Mouse (Mus musculus): ENCODE data around the gene Ap4b1. TPM values are rescaled to one million over a fixed set of nuclear protein-coding genes. Genes with fewer than 3 reads are reported as not detected.
"Not testable (repeated sequence)": the region's sequence is repeated elsewhere in the genome, so short reads cannot be mapped to it uniquely, and the experiment has no call there.

Gene Ap4b1
- polyA plus RNA-seq, 1 experiment from 2014 or later = 24.1 TPM

DNA sequence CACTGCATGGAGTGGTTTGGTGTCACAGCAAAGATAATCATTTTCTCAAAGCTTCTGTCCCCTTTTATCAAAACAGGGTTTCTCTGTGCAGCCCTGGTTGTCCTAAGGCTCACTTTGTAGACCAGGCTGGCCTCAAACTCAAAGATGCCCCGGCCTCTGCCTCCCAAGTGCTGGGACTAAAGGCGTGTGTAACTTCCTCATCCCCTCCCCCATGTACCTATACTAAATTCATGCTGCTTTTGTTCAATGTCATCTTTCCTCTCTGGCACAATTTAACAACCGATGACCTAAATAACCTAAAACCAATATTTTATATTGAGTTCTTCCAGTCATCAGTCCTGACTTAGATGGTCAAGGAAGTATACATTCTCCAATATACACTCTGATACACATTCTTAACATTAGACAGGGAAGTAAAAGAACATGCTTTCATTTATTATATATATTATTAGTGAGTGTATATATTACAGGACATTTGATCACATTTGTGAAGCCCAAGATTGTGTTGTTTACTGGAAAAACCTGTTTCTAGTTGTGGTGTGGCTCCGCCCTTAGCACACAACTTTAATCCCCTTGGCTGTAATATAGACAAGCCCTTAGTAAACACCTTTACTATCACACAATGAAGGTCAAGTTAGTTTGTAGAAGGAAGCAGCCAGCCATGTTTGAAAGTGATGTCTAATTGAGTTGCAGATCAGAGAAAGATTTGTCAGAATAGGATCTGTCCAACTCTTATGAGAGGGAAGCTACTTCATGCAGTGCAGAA, 26.3 kb upstream of the Ap4b1 start:
- Histone ChIP-seq H3K9me3 (no peaks in the 10 kb centered on the region), H3K9ac (replicated peaks) (no peak overlapping the region), H3K27me3 (no peaks in the 10 kb centered on the region), H3K4me1 (replicated peaks) (peaks cover 9% of the 10 kb centered on the region; the same call in 1 of the 2 replicates), H3K4me2 (replicated peaks) (no peak overlapping the region), H3K36me3 (peaks cover under 1% of the 10 kb centered on the region; the same call in 1 of the 2 replicates), H3K27ac (no peak overlapping the region), H3K4me3 (replicated peaks) (no peak overlapping the region)
- WGBS = 89% methylated on average over 4 of the region's 4 CpGs
- no peak for ATAC-seq

DNA sequence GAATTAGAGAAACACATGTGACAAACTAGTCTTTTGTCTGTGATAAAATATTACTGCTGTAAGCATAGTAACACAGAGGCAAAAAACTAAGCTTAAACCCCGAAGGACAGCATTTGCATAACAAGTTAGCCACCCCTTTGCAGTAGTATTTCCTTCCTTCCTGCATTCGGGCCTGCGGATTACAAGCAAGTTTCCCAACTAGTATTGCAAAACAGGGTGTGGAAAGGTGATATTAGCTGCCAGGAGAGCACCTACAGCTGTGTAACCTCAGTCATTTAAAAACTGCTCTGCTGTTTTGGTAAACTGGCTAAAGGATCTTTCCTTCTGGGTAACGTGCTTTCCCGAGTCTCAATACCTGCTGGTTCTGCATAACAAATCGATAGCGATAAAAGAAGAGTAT, 22.1 kb upstream of the Ap4b1 start:
- H3K9me3 ChIP-seq = no peaks in the 10 kb centered on the region
- 69% methylated on average over 7 of the region's 7 CpGs for WGBS

DNA sequence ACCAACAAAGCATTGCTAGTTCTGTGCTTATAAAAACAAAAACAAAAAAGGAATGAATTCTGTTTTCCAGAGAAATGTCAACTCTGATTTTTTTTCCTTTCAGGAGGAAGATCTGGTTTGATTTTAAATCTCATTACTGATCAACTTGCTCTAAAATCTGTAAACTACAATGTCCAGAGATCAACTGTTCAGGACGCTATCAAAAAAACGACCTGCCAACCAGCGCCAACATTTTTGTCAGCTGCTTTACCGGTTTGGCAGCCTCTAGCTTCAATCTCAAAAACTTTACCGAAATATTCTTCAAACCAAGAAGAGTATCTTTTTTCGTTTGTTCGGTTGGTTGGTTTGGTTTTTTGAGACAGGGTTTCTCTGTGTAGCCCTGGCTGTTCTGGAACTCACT, 20.2 kb upstream of the Ap4b1 start:
- no peak overlapping the region for H3K27ac ChIP-seq
- H3K27me3 ChIP-seq = 0 out of 2 replicates have a peak, but pooled peaks cover 4% of the 10 kb centered on the region
- H3K4me2 ChIP-seq (replicated peaks) = peak overlapping the region; percentile 89; the same call in 1 of the 2 replicates
- ATAC-seq = no peak
- WGBS = 90% methylated on average over 7 of the region's 7 CpGs
- peak overlapping the region; percentile 95 for H3K4me3 ChIP-seq (replicated peaks)
- H3K4me1 ChIP-seq (replicated peaks) = peaks cover 31% of the 10 kb centered on the region
- no peaks in the 10 kb centered on the region for H3K9me3 ChIP-seq
- no peak overlapping the region for H3K9ac ChIP-seq (replicated peaks)
- H3K36me3 ChIP-seq = no peaks in the 10 kb centered on the region

More for the DNA sequence above, 22.1 kb upstream of the Ap4b1 start:
- Histone ChIP-seq H3K27ac (no peak overlapping the region), H3K4me1 (replicated peaks) (peaks cover 31% of the 10 kb centered on the region), H3K4me2 (replicated peaks) (no peak overlapping the region), H3K9ac (replicated peaks) (no peak overlapping the region), H3K36me3 (no peaks in the 10 kb centered on the region), H3K4me3 (replicated peaks) (no peak overlapping the region), H3K27me3 (no peaks in the 10 kb centered on the region)
- no peak for ATAC-seq

DNA sequence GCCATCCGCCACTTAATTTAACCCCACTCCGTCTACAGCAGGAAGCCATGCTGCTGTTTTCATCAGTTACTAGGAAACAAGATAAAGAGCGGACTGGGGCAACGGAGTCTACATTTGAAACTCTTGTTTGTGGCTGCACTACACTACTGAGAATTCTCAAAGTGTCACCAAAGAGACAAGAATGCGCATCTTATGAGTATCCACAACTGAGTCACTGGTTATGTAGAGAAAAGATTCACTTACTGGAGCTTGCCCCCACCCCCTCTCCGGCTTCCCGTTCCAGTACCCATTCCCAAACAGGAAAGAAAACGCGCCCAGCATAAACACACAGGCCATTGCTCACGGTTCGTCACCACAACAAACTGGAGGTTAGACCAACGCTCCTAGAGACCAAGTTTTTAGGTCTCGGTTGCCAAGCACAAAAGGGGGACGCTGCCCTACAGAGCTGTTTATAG, 19.4 kb upstream of the Ap4b1 start:
- H3K27me3 ChIP-seq = 0 out of 2 replicates have a peak, but pooled peaks cover 4% of the 10 kb centered on the region
- ATAC-seq = no peak
- peak overlapping the region; percentile 95 for H3K4me3 ChIP-seq (replicated peaks)
- H3K9me3 ChIP-seq = no peaks in the 10 kb centered on the region
- H3K36me3 ChIP-seq = no peaks in the 10 kb centered on the region
- H3K4me1 ChIP-seq (replicated peaks) = peaks cover 31% of the 10 kb centered on the region
- peak overlapping the region; percentile 94 for H3K9ac ChIP-seq (replicated peaks)
- WGBS = 3% methylated on average over 14 of the region's 14 CpGs
- peak overlapping the region; percentile 90 for H3K27ac ChIP-seq
- H3K4me2 ChIP-seq (replicated peaks) = peak overlapping the region; percentile 89

DNA sequence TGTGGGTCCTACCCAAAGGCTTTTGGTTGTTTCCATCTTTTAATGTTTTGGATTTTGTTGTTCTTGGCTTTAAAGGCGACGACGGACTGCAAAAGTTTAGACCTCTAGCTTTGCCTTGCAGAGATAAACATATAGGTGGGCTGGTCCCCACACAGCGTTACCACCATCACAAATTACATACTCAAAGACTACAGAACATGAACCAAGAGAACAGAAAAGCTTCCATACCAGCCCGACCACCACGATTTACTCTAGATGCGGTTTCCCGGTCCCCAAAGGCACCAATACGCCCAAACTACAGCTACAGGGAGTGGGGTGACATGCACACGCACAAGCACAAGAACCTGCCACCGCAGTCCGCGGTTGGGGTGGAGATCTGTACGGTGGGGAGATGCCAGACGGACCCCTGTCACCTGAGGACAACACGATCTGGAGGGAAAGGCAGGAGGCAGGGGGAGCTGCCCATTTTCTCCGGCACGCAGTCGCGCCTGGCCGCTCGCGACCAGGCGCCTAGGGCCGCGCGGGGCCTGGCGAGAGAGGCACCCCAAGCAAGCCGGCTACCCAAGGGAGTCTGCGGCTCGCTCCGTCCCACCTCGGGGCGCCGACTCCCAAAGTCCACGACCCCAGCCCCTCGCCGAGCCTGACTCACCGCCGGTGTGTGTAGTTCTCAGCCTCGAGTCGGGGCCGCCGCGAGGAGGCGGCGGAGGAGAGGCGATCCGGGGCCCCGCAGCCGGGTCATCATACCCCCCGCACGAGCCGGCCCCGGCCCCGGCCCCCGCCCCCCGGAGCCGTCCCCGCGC, 18.8 kb upstream of the Ap4b1 start:
- H3K4me3 ChIP-seq (replicated peaks) = peak overlapping the region; percentile 95
- H3K9me3 ChIP-seq = no peaks in the 10 kb centered on the region
- peaks cover 31% of the 10 kb centered on the region for H3K4me1 ChIP-seq (replicated peaks)
- H3K36me3 ChIP-seq = no peaks in the 10 kb centered on the region
- peak; percentile 89 for ATAC-seq
- H3K27ac ChIP-seq = peak overlapping the region; percentile 90
- H3K27me3 ChIP-seq = 0 out of 2 replicates have a peak, but pooled peaks cover 4% of the 10 kb centered on the region
- peak overlapping the region; percentile 89 for H3K4me2 ChIP-seq (replicated peaks)
- under 1% methylated on average over 60 of the region's 61 CpGs for WGBS
- peak overlapping the region; percentile 94 for H3K9ac ChIP-seq (replicated peaks)

DNA sequence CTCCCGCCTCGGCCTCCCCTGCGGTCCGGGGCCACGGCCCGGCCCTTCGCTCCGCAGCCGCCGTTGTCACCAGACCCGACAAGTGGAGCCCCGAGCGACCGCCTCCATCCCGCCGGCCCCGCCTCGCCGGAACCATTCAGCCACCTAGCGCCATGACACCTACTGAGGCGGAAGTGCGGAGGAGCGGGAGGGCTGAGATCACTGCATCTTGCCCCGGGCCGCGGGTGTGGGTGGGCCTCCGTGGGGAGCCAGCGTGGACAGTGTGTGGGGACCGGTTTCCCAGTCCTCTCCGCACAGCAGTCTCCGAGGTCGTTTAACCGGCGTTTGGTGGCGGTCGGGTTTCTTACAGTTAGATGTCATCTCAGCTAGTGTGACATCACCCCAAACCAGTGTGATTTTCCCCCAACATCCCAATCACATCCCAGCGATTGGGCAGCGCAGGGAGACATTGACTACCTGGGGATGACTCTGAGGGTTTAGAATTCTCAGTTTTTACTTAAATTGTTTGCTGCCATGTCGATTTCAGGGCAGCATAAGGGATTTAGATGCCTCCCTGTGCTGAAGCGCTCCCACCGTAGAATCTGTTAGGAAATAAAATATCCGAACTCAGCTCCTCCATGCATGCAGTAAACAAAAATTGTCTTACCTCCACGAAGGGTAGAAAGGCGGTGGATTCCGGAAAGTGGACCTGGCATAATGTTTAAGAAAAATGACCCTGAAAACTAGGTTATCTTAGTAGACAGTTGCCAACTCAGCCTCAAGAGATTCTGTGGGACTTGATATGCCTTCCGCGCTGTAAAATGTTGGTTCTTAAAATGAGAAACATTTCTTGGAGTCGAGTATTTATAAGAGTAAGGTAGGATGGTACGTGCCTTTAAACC, 17.9 kb upstream of the Ap4b1 start, which contains the start of gene Hipk1:
TSS of gene Hipk1 (minus strand) at position 334 of the 881 bp plus-strand sequence.
- peak within 1 kb of the TSS; percentile 94 for H3K9ac ChIP-seq (replicated peaks)
- H3K27ac ChIP-seq = peak within 1 kb of the TSS; percentile 90
- no peaks in the 10 kb centered on the region for H3K36me3 ChIP-seq
- H3K9me3 ChIP-seq = no peaks in the 10 kb centered on the region
- H3K4me1 ChIP-seq (replicated peaks) = peaks cover 31% of the 10 kb centered on the region
- WGBS = 11% methylated on average over 47 of the region's 49 CpGs
- peak within 1 kb of the TSS; percentile 95 for H3K4me3 ChIP-seq (replicated peaks)
- ATAC-seq = peak; percentile 98
- peak within 1 kb of the TSS; percentile 89 for H3K4me2 ChIP-seq (replicated peaks)
- 0 out of 2 replicates have a peak, but pooled peaks cover 4% of the 10 kb centered on the region for H3K27me3 ChIP-seq

DNA sequence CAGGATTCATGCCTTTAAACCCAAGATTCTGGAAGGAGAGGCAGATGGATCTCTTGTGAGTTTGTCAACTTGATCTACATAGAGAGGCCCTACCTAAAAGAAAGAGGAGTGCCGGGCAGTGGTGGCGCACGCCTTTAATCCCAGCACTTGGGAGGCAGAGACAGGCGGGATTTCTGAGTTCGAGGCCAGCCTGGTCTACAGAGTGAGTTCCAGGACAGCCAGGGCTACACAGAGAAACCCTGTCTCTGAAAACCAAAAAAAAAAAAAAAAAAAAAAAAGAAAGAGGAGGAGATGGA, 17.3 kb upstream of the Ap4b1 start:
- Histone ChIP-seq H3K9ac (replicated peaks) (peak overlapping the region; percentile 94; the same call in 1 of the 2 replicates), H3K4me1 (replicated peaks) (peaks cover 30% of the 10 kb centered on the region), H3K4me2 (replicated peaks) (peak overlapping the region; percentile 89), H3K4me3 (replicated peaks) (peak overlapping the region; percentile 95)
- not testable (repeated sequence) for H3K36me3 ChIP-seq, ATAC-seq, H3K9me3 ChIP-seq, H3K27ac ChIP-seq, H3K27me3 ChIP-seq
- WGBS = 82% methylated on average over 5 of the region's 5 CpGs

DNA sequence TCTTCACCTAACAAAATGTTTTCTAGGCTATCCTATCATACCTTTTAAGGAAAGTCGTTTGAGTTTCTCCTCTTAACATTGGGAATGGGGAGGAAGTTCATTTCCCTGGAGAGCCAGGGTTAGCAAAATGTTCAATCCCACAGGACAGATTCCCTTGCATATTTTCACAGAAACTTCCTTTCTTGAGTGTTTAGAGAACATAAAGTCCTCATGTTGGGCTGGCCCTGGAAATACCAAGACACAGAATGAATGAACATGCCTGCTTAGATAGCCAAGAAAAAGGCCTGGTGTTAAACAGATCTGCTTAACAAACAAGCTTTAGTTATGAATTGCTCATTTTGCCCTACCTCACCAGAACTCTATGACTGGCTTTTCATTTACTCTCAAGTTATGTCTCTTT, 16.8 kb upstream of the Ap4b1 start:
- Histone ChIP-seq H3K9me3 (no peaks in the 10 kb centered on the region), H3K4me1 (replicated peaks) (peaks cover 27% of the 10 kb centered on the region), H3K4me3 (replicated peaks) (no peak overlapping the region), H3K27me3 (0 out of 2 replicates have a peak, but pooled peaks cover 4% of the 10 kb centered on the region), H3K4me2 (replicated peaks) (no peak overlapping the region), H3K9ac (replicated peaks) (no peak overlapping the region), H3K36me3 (no peaks in the 10 kb centered on the region), H3K27ac (no peak overlapping the region)
- WGBS = 89% methylated on average over 1 of the region's 1 CpGs
- ATAC-seq = no peak

DNA sequence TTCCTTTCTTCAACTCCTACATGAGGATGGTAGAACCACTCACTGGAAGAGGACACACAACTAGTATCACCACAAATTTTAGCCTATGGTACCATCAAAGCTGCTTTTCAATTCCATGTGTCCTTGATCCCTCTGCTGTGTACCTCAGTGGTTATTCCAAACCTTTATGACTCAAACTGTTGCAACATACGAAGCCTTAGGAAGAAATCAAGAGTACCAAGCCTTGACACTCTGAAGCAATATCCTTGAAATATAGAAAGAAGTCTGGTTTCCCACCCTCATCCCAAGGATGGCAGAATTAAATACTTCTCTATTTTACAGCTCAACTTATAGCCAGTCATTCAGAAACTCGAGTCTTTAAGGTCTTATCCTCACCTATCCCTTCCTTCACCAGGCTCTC, 12.9 kb upstream of the Ap4b1 start:
- H3K4me1 ChIP-seq (replicated peaks) = peaks cover 5% of the 10 kb centered on the region
- H3K9me3 ChIP-seq = no peaks in the 10 kb centered on the region
- 67% methylated on average over 2 of the region's 2 CpGs for WGBS
- H3K4me3 ChIP-seq (replicated peaks) = no peak overlapping the region
- ATAC-seq = no peak
- H3K4me2 ChIP-seq (replicated peaks) = no peak overlapping the region
- H3K36me3 ChIP-seq = 0 out of 2 replicates have a peak, but pooled peaks cover under 1% of the 10 kb centered on the region
- H3K27me3 ChIP-seq = 0 out of 2 replicates have a peak, but pooled peaks cover 4% of the 10 kb centered on the region
- H3K9ac ChIP-seq (replicated peaks) = no peak overlapping the region
- no peak overlapping the region for H3K27ac ChIP-seq

DNA sequence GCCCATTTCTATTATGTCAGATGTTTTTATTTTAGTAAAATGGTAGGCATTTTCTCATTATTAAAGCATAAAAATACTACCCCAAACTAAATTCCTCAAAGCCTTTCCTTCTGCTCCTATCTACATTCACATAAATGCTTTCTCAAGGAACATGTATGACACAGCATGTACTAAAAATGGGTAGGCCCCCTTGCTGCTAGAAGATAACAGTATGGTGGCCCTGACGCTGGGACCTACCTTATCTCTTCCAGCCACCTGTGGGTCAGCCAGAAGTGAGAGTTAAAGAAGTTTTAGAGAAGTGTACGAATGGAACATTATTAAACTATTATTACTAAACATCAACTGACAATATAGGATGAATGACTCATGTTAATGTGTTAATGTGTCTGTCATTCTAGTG, 9.8 kb upstream of the Ap4b1 start:
- Histone ChIP-seq H3K36me3 (peaks cover 28% of the 10 kb centered on the region), H3K9me3 (no peaks in the 10 kb centered on the region), H3K4me1 (replicated peaks) (no peaks in the 10 kb centered on the region), H3K27ac (no peak overlapping the region), H3K27me3 (no peaks in the 10 kb centered on the region), H3K4me2 (replicated peaks) (no peak overlapping the region), H3K9ac (replicated peaks) (no peak overlapping the region), H3K4me3 (replicated peaks) (no peak overlapping the region)
- WGBS = 94% methylated on average over 2 of the region's 2 CpGs
- ATAC-seq = no peak

DNA sequence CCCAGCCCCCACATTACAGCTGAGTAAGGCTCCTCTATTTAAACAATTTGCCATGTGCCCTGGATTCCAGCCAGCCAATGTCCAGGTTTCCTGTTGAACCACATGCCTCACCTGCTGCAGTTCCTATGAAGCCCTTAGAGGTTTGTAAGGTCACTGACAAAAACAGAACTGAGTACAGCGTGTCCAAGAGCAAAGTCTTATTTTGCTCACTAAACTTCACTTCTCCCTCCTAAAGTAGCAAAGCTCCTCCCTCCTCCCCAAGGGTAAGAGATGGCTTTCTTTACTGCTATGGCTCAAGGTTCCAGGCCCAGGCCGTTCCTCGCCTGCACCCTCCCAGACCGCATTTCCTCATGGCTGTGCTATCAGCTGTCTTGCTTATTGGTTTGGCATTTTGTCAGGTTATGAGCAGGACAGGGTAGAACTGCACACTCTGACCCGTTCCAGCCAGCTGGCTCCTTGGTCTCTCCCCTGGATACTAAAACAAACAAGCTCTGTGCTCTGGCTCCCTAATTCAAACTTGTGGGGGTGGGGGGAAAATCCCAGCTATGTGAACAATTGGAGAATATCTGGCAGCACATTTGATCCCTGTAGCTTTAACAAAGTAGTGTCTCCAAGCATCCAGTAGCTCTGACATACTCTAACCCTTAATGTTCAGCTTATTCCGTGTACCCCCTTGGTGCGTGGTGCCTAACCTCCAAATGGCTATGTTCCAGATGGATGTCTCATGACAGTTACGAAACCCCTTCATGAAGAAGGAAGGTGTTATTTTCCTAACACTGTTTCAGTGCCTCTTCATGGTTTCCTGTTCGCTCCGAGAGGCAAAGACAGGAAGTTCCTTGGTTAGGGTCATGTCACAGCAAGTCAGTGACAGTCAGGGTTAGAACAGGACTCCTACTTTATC, 7.4 kb upstream of the Ap4b1 start:
- Histone ChIP-seq H3K4me1 (replicated peaks) (no peaks in the 10 kb centered on the region), H3K9me3 (no peaks in the 10 kb centered on the region), H3K9ac (replicated peaks) (no peak overlapping the region), H3K27me3 (no peaks in the 10 kb centered on the region), H3K4me3 (replicated peaks) (no peak overlapping the region), H3K36me3 (peaks cover 38% of the 10 kb centered on the region), H3K27ac (no peak overlapping the region), H3K4me2 (replicated peaks) (no peak overlapping the region)
- WGBS = 87% methylated on average over 10 of the region's 10 CpGs
- ATAC-seq = no peak
